Mouse (Mus musculus) lung, embryonic 16.5 days (tissue): ENCODE measurements around the gene Uqcrq. TPM values are rescaled to one million over a fixed set of nuclear protein-coding genes. Genes with fewer than 3 reads are reported as not detected.
A peak's percentile ranks its signal among the peaks of the same experiment; 100 is the strongest.

Experiments
- ATAC-seq: fragments of 200-750 bp; cut with Nextera tagmentation; 2 replicates; pipeline ENCODE4 v1.8.0; 2017; ENCODE audit warnings: low read depth, mild to moderate bottlenecking, moderate library complexity
- H3K27ac ChIP-seq: fragments of 300-500 bp; sonication (generic); 2 replicates; pipeline ENCODE4 v1.5.1; 2014; ENCODE audit warnings: mild to moderate bottlenecking, control low read depth, low read length
- H3K27me3 ChIP-seq: fragments of 300-500 bp; sonication (generic); 2 replicates; pipeline ENCODE4 v1.6.1; 2014; ENCODE audit warnings: low read depth, low read length, mixed read lengths; ENCODE audit not compliant: control insufficient read depth, insufficient read depth
- H3K36me3 ChIP-seq: fragments of 300-500 bp; sonication (generic); 2 replicates; pipeline ENCODE4 v1.6.1; 2014; ENCODE audit warnings: low read length; ENCODE audit not compliant: control insufficient read depth, insufficient read depth
- H3K4me1 ChIP-seq: fragments of 300-500 bp; sonication (generic); replicated peaks from 2 replicates; pipeline ENCODE4 v1.6.1; 2014; ENCODE audit warnings: low read length, mixed read lengths; ENCODE audit not compliant: control insufficient read depth, insufficient read depth
- H3K4me2 ChIP-seq: fragments of 300-500 bp; sonication (generic); 2 replicates; pipeline ENCODE4 v1.6.1; 2014; ENCODE audit warnings: low read depth, low read length, control low read depth
- H3K4me3 ChIP-seq: fragments of 300-500 bp; sonication (generic); 2 replicates; pipeline ENCODE4 v1.5.1; 2014; ENCODE audit warnings: mild to moderate bottlenecking, low read length, control low read depth
- H3K9ac ChIP-seq: fragments of 300-500 bp; sonication (generic); 2 replicates; pipeline ENCODE4 v1.6.1; 2014; ENCODE audit warnings: low read length, control low read depth
- H3K9me3 ChIP-seq: fragments of 300-500 bp; sonication (generic); 2 replicates; pipeline ENCODE4 v1.6.1; 2016; ENCODE audit warnings: low read length; ENCODE audit not compliant: control insufficient read depth
- WGBS: fragments of 180-500 bp; shearing (Covaris S2); extraction: QIAGEN DNeasy Blood & Tissue Kit; methylation state at CpG from one replicate; pipeline ENCODE4 v1.1.7; 2014; 5-methylcytosine and 5-hydroxymethylcytosine counted together
- polyA plus RNA-seq: library from polyadenylated mRNA; unstranded; fragments of >200 nt; fragmentation: Nextera tagmentation; extraction: Ambion mirVana; gene quantifications from 2 replicates; pipeline ENCODE4 v1.2.1, GENCODE M21; 2015

Uqcrq gene
- polyA plus RNA-seq, 1 experiment from 2014 or later: 479 TPM

DNA sequence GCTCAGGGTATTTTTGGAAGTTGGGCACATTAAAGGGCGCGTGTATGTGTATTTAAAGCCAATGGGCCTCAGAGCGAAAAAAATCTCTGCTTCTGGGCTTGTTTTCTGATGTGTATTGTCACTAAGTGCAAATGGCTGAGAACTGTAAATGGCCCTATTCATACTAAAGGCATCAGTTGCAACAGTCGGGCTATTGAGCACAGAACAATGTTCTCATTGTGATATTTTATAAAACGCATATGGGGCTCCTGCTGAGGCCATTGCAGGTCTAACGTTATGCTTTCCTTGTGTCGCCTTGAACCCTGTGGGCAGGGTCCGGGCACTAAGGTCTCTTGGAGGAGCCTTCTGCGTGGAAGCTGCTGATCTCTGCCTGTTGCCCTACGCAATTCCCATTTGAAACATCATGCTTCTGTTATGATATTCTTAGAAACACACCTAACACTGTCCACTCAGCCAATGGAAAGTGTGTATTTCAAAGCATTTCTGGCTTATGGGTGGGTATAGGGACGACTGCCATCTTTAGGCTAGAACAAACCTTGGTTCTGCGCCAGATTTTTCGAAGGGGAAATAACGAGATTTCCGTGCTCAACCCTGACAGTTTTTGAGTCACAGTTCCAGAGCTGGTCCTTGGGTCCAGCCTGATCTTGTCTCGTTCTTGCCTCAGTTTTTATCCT, 38.8 kb upstream of the Uqcrq start:
- H3K9ac ChIP-seq: peak overlapping the region; percentile 26; the same call in 1 of the 2 replicates
- peak overlapping the region; percentile 17 for H3K4me3 ChIP-seq
- peaks cover 10% of the 10 kb centered on the region; the same call in 1 of the 2 replicates for H3K4me1 ChIP-seq
- peak overlapping the region; percentile 43 for H3K4me2 ChIP-seq
- ATAC-seq: peak; percentile 18
- no peaks in the 10 kb centered on the region for H3K9me3 ChIP-seq
- H3K27ac ChIP-seq: no peak overlapping the region
- H3K36me3 ChIP-seq: no peaks in the 10 kb centered on the region
- H3K27me3 ChIP-seq: peaks cover 36% of the 10 kb centered on the region
- WGBS: 35% methylated on average over 16 of the region's 16 CpGs

DNA sequence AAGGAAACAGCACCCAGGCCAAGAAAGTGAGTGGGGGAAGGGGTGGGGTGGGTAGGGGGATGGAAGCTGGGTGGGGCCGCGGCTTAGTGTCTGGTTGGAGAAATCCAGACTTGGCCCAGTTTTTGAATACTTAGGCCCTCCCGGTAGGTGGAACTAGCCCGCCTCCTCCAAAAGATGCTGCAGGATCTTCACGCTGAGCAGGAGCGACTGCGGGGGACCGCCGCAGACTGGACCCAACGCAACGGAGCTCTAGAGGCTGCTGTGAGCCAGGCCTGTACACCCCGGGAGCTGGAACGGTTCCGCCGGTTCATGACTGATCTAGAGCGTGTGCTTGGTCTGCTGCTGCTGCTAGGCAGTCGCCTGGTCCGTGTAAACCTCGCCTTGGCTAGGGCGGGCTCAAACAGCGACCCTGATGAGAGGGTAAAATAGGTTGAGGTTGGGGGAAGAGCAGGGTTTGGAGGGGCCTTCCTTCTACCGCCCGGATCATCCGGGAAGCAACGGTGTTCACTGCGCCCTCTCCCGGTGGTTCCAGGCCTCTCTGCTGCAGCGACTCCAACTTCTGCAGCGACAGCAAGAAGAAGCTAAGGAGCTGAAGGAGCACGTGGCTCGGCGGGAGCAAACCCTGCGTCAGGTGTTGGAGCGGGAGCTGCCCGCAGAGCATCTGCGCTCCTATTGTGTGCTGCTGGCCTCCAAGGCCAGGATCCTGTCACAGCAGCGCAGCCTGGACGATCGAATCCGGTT, 35.8 kb upstream of the Uqcrq start:
- peak; percentile 65 for ATAC-seq
- H3K36me3 ChIP-seq: no peaks in the 10 kb centered on the region
- no peak overlapping the region for H3K27ac ChIP-seq
- peak overlapping the region; percentile 62 for H3K4me2 ChIP-seq
- 6% methylated on average over 40 of the region's 40 CpGs for WGBS
- peaks cover 13% of the 10 kb centered on the region; the same call in 1 of the 2 replicates for H3K4me1 ChIP-seq
- H3K9me3 ChIP-seq: no peaks in the 10 kb centered on the region
- H3K4me3 ChIP-seq: peak overlapping the region; percentile 37
- peak overlapping the region; percentile 60 for H3K9ac ChIP-seq
- H3K27me3 ChIP-seq: peaks cover 50% of the 10 kb centered on the region

DNA sequence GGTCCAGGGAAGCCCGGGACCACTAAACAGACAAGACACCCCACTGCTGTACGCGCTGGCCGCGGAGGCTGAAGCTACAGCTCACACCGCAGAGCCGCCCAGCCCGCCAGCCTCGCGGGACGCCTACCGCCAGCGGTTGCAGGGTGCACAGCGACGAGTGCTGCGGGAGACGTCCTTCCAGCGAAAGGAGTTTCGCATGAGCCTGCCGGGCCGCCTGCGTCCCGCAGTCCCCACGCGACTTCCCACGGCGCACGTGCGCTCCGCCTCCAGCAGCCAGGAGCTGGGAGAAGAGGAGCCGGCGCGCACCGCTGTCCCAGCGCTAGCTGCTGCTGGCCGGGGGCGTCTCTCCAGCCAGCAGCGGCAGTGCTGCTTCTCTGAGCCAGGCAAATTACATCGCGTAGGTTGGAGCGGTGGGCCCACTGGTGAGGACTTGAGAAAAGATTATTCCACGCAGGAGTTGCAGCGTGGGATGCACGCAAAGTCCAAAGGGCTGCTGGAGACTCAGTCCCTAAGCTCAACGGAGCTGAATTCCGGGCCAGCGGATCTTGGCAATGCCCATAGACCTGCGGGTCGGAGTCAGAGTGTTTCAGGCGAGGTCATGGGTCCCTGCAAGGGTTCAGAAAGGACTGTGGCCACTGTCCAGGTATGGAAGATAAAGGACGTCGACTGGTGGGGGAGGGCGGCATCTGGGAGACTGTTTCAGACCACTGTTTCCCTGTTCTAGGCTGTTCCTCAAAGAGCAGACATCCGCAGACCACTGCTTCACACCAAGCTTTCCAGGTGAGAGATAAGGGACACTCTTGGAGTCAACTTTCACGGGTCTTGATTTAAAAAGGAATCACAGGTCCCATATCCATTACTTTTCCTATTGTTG, 33.2 kb upstream of the Uqcrq start:
- WGBS: 6% methylated on average over 55 of the region's 55 CpGs
- Histone ChIP-seq H3K4me2 (peak overlapping the region; percentile 78), H3K27ac (no peak overlapping the region), H3K36me3 (no peaks in the 10 kb centered on the region), H3K9ac (peak overlapping the region; percentile 55), H3K4me3 (peak overlapping the region; percentile 48), H3K27me3 (peaks cover 41% of the 10 kb centered on the region), H3K4me1 (peaks cover 6% of the 10 kb centered on the region; the same call in 1 of the 2 replicates), H3K9me3 (no peaks in the 10 kb centered on the region)
- peak; percentile 26; the same call in 1 of the 2 replicates for ATAC-seq

DNA sequence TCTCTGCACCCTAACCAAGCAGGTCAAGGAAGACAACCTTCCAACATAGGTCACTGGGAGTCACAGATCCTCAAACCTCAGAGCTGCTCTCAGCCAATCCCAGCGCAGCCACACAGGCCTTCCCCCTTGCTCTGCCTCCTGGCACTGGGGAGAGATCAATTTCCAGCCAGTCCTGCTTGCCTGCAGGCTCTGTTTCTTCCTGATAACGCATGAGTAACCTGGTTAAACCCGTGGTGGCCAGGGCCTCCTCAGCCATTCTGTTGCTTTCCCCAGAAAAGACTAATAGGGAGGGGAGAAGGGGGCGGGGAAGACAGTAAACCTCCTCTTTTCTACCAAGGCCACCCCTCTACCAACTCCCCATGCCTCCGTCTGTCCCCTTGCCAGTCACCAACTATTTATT, 31.1 kb upstream of the Uqcrq start:
- ATAC-seq: no peak
- Histone ChIP-seq H3K4me2 (no peak overlapping the region), H3K9ac (no peak overlapping the region), H3K4me1 (peaks cover 4% of the 10 kb centered on the region; the same call in 1 of the 2 replicates), H3K36me3 (no peaks in the 10 kb centered on the region), H3K27me3 (peaks cover 39% of the 10 kb centered on the region), H3K4me3 (no peak overlapping the region), H3K27ac (no peak overlapping the region), H3K9me3 (no peaks in the 10 kb centered on the region)
- WGBS: 39% methylated on average over 5 of the region's 5 CpGs

DNA sequence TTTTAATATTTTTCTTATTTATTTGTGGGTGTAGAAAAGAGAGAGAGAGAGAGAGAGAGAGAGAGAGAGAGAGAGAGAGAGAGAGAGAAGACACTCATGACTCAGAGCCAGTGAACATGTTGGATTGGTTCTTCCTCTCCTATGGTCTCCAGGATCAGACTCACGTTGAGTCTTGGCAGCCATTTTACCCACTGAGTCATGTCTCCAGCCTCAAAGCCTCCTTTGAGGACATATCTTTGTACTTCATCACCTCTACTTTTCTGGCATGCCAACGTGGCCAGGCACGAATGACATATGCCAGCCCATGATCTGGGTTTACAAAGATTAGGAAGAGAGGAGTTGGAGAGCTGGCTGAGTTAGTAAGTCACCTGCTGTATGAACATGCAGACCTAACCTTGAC, 29.6 kb upstream of the Uqcrq start:
- Histone ChIP-seq H3K36me3 (no peaks in the 10 kb centered on the region), H3K9me3 (no peaks in the 10 kb centered on the region), H3K9ac (no peak overlapping the region), H3K4me1 (peaks cover 6% of the 10 kb centered on the region; the same call in 1 of the 2 replicates), H3K4me3 (no peak overlapping the region), H3K4me2 (no peak overlapping the region), H3K27ac (no peak overlapping the region), H3K27me3 (peaks cover 31% of the 10 kb centered on the region)
- no peak for ATAC-seq
- WGBS: 66% methylated on average over 3 of the region's 3 CpGs

DNA sequence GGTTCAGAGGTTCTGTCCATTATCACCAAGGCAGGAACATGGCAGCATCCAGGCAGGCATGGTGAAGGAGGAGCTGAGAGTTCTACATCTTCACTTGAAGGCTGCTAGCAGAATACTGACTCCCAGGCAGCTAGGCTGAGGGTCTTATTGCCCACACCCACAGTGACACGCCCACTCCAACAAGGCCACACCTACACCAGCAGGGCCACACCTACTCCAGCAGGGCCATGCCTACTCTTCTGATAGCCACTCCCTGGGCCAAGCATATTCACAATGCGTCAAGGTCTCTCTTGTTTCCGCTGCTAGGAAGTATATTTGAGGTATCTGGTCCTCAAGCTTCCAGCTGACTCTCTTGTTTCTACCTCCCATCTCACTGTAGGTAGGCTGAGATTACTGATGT, 28.4 kb upstream of the Uqcrq start:
- 63% methylated on average over 3 of the region's 3 CpGs for WGBS
- Histone ChIP-seq H3K27me3 (peaks cover 20% of the 10 kb centered on the region), H3K9ac (no peak overlapping the region), H3K4me2 (no peak overlapping the region), H3K4me1 (peaks cover 6% of the 10 kb centered on the region; the same call in 1 of the 2 replicates), H3K9me3 (no peaks in the 10 kb centered on the region), H3K27ac (no peak overlapping the region), H3K4me3 (no peak overlapping the region), H3K36me3 (no peaks in the 10 kb centered on the region)
- ATAC-seq: no peak

DNA sequence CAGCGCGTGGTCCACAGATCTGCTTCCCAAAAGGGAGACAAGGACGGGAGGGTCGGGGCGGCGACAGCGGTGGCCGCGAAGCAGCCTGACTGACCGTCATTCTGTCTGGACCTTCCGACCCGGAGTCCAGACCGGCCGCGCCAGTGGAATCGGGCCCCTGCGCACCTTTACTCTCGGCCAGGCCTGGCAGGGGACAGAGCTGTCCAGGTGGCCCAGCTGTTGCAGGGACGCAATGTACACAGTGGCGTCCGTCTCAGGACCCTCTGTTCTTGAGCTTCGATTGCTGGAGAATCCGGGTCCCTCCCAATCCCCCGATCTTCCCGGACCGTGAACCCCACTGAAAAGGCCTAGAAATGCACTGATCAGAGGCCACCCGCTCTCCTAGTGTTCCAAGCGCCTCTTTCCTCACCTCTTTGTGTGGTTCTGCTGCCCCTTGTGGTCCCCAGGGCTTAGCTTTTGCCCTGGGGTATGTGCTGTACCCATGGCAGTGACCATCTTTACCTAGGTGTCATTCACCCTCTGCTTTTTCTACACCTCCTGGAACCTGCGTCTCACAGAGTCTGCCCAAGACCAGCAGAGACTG, 26.8 kb upstream of the Uqcrq start:
- no peak overlapping the region for H3K27ac ChIP-seq
- H3K9me3 ChIP-seq: no peaks in the 10 kb centered on the region
- peak overlapping the region; percentile 88 for H3K4me2 ChIP-seq
- H3K4me1 ChIP-seq: 0 out of 2 replicates have a peak, but pooled peaks cover 3% of the 10 kb centered on the region
- 5% methylated on average over 29 of the region's 29 CpGs for WGBS
- H3K27me3 ChIP-seq: peaks cover 5% of the 10 kb centered on the region
- H3K4me3 ChIP-seq: peak overlapping the region; percentile 60
- H3K36me3 ChIP-seq: no peaks in the 10 kb centered on the region
- peak; percentile 46 for ATAC-seq
- peak overlapping the region; percentile 71 for H3K9ac ChIP-seq

DNA sequence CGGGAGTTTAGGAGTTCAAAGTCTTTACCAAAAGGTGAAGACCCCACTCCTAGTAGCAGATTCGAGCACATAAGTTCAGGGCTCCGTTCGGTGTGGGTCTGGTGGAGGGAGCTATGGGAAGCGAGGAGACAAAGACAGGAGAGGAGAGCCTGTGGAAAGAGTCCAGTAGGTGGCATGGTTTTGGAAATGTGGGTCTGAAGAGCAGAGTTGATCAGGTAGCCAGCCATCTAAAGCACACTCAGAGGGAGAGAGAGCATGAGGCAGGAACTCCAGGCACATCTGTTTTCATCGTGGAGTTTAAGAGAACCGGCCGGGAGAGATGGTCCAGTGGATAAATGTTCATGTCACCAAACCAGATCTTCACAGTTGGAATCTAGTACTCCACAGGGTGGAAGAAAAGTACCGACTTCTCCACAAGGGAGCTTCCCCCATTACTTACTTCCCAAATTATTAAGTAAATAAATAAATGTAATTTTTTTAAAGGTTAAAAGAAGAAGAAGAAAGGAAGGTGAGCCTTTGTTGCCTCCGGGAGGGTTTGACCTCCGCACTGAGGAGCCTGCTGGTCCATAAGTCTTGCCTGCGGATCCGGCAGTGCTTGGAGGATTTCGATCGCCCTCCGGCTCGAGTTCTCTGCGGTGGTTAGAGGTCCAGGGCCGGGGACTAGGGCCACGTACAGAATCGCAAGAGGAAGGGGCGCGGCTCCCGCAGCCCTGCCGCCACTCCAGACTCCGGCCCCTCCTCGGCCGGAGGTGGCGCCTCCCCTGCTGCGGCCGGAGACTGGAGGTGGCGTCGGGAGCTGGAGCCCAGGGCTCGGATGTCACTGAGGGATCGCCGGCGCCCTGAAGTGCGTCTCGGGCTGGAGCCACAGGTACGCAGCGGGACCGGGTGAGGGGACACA, 26.1 kb upstream of the Uqcrq start, which contains the start of the genes Gm10447 and Shroom1:
Gene Gm10447, minus strand, starts transcription at position 637 of the 898 bp plus-strand sequence.
Gene Shroom1, plus strand, starts transcription at position 732 of the 898 bp plus-strand sequence.
- no peak within 1 kb of the TSS for H3K27ac ChIP-seq
- no peaks in the 10 kb centered on the region for H3K36me3 ChIP-seq
- H3K9me3 ChIP-seq: no peaks in the 10 kb centered on the region
- ATAC-seq: peak; percentile 94
- H3K27me3 ChIP-seq: peaks cover 2% of the 10 kb centered on the region; the same call in 1 of the 2 replicates
- H3K4me2 ChIP-seq: peak within 1 kb of the TSS; percentile 88
- 3% methylated on average over 42 of the region's 42 CpGs for WGBS
- peak within 1 kb of the TSS; percentile 71 for H3K9ac ChIP-seq
- 0 out of 2 replicates have a peak, but pooled peaks cover 3% of the 10 kb centered on the region for H3K4me1 ChIP-seq
- peak within 1 kb of the TSS; percentile 60 for H3K4me3 ChIP-seq
